Mouse (Mus musculus) ES-E14 (cell line): Measurements from ENCODE around the gene C530008M17Rik.

Experiments
- HCFC1 ChIP-seq: IDR thresholded peaks from 2 replicates; pipeline ENCODE4 v1.6.1; 2012; ENCODE audit warnings: low read length, inconsistent platforms, borderline replicate concordance; ENCODE audit not compliant: insufficient read depth
- ZC3H11A ChIP-seq: IDR thresholded peaks from 2 replicates; pipeline ENCODE4 v1.6.1; 2012; ENCODE audit warnings: low read depth, mild to moderate bottlenecking, inconsistent platforms, low read length, borderline replicate concordance

DNA sequence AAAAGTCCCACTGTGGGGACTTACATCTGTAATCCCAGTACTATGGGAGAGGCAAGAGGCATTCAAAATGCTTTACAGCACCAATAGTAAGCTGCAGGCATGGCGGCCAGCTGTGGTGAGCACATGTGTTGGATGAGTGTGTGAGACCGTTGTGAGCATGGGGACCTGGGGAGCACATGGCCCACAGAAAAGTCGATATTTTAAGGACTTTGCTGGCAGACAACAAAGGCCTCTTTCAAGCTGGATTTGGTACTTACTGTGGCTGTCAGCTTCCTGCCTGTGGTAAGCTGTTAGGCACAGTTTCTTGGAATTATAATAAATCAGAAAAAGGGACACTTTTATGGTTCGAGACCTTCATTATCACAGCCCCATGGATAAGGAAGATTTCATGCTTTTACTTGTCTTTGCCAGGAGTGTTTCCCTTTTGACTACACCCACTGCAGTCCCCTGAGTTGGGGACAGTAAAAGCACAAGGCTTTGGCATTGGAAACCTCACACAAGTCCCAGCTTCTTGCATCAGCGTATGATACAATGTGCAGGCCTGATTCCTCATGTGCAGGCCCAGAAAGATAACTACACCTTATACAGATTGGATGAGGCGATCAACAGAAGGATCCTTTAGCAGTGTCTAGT lies 43.3 kb upstream of the C530008M17Rik start:
- TF ChIP-seq ZC3H11A (no peak), HCFC1 (no peak)
